Mouse (Mus musculus) layer of hippocampus, adult 11-12 months (tissue): ENCODE measurements around the gene Dlgap1.

Experiments
- DNase-seq: peaks from one replicate; pipeline ENCODE4 v3.0.0; 2022; ENCODE audit warnings: low spot score

Dlgap1 gene

DNA sequence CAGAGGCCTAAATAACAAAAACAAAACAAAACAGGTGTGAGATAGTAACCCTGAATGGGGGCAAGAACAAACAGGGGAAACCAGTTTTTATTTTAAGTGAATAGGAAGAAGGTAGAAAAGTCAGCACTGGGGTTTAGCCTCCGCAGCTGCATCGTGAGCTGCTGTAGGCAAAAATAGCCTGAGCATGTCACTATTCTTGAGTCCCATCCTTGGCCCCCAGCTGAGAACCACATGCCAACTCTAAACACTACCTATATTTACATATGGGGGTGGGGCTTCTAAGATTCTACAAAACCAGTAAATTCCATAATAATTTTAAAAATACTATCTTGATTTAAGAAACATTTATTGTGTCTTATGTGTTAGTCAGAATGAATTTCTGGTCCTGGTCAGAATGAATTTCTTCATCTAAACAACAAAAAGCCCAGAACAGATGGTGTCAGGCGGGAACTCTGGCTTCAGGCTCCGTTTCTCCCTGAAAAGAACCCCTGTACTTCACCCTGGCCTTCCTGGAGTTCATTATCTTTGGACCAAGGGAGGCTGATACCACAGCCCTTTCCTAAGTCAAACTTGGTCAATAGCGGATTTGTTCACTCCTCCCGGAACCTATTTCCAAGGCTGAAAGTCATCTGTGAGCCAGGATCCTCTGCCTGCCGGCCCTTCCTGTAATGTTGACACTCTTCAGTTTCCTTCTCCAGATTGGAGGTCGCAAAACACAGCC, 494.1 kb downstream of the Dlgap1 start:
- DNase-seq = no peak

GRCm38 (mm10) chr17:70466413-70466812, 497.5 kb downstream of the Dlgap1 start:
- DNase-seq = no peak

DNA sequence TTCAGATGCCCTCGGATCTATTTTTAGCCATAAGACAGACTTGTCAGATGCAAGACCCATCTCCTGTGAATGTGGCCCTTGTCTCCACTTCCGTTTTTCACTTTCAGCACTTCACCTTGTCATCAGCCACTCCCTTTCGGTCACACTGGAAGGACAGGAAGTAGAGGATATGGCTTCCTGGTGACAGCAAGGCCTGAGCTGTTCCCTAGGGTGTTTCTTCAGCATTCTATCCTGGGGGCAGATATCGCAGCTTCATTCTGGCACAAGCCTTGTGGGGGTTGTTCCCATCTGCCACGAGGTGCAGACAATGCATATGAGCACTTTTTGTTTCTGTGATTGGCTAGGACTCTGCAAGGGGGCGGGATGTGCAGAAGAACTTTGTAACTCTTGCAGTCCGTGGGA, 502.1 kb downstream of the Dlgap1 start:
- peak; percentile 71 for DNase-seq

DNA sequence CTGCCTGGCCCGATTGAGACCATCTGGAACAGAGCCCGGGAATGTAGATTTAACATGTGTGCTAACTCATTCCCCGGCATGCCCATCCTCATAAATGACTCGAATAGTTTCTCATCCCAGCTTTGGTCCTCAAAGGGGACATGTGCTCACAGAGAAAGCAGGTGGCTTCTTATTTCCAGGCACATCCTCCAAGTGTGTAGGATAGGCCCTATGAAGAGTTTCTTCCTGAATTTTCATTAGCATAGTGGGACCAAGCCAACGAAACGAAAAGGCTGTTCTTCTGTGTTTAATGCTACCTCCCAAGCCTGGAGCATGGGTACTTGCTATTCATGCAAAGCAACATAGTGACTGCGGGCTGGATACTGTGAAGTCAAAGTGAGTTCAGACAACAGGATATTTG, 503.3 kb downstream of the Dlgap1 start:
- no peak for DNase-seq

DNA sequence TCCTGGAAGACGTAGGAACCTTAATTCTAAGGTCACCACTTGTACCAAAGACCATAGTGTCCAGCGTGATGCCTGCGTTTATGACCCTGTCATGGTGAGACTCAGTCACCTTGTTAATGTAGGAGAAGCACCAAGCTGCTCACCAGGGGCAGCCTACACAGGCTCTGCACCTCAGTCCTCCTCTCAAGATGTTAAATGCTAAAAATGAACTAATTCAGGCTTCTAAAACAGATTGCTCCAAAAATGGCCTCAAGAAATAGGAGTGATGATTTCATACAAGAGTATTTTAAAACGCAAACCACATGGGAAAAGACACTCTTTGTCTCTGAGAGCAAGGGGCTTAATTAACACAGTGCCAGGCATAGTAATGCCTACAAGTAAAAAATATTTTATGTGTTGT, 505.0 kb downstream of the Dlgap1 start:
- DNase-seq = no peak

- no peak for DNase-seq
Observed at GRCm38 (mm10) chr17:70483716-70484115, 514.8 kb downstream of the Dlgap1 start.

GRCm38 (mm10) chr17:70485668-70486067, 516.8 kb downstream of the Dlgap1 start:
- DNase-seq = no peak

- DNase-seq = no peak
Observed at GRCm38 (mm10) chr17:70486259-70486658, 517.4 kb downstream of the Dlgap1 start.

- no peak for DNase-seq
Observed at GRCm38 (mm10) chr17:70486831-70487230, 518.0 kb downstream of the Dlgap1 start.

DNA sequence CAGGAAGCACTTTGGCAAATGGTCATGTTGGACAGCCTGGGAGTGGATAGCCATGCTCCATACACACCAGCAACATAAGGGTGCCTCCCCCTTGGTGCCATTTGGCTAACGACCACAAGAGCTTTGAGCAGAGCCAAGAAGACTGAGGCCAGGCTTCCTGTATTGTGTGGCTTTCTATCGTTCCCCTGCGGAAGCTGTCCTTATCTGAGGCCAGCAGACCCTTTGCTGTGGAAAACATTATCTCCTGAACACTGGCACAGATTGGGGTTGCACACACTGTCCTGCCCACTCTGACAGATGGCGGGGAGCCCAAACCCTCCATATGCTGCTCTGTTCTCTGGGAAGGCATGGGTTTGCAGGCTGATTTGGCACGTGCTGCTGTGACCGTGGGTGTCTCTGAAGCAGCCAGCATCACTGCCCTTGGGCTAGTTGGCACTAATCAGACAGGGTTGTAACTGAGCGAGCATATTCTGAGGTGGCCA, 520.0 kb downstream of the Dlgap1 start:
- DNase-seq = peak; percentile 89

DNA sequence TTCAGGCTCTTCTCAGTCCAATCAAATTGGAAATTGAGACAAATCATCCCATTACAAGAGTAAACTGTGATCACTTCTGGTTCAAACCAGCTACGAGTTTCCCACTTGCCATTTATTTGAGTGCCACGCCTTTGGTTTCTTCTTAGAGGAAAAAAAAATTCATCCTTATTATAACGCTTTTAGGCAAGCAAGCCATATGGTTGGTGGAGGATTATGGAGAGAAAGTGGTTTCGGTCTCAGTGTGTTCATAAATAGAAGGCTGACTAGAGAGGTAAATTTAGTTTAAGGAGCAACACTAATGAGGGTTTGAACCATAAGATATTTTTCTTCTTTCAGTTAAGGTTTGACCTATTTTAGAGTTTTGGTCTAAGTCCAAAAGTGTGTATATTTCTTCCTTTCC, 522.7 kb downstream of the Dlgap1 start:
- no peak for DNase-seq

DNA sequence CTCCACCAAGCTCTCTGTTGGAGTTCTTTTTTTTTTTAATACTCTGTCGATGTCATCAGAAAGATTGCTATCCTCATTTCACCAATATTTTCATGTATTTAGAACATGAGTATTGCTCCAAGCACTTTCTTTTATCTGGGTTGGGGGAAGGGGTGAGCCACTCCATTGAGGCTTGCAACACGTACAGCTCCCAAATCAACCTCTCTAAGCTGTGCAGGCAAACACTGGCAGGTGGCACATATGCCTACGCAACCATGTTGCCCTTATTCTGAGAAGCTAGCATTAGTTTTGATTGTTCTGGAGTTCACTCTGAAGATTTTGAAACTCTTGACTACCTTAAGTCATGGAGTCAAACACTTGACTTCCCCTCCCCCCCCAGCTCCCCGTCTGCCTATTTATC, 525.5 kb downstream of the Dlgap1 start:
- DNase-seq = no peak

- DNase-seq = no peak
Observed at GRCm38 (mm10) chr17:70498256-70498655, 529.4 kb downstream of the Dlgap1 start.

- no peak for DNase-seq
Observed at GRCm38 (mm10) chr17:70501933-70502332, 533.1 kb downstream of the Dlgap1 start.

- no peak for DNase-seq
Observed at GRCm38 (mm10) chr17:70507759-70508158, 538.9 kb downstream of the Dlgap1 start.

DNA sequence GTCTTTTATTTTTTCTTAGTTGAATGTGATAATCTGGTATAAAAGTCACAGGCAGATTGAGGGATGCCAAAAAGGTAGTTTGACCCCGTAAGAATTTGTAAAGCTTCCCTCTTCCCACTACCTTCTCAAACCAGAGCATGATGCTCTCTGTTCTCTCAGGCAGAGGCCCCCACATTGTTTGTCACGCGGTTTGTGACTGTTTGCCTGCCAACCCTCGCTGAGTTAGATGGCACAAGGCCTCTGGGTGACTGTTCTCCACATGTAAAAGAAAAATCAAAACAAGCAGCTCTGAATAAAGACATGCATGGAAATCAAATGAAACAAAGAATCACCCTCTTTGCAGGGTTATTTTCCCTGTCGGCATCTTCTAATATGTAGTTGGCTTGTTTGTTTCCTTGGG, 541.6 kb downstream of the Dlgap1 start:
- no peak for DNase-seq

DNA sequence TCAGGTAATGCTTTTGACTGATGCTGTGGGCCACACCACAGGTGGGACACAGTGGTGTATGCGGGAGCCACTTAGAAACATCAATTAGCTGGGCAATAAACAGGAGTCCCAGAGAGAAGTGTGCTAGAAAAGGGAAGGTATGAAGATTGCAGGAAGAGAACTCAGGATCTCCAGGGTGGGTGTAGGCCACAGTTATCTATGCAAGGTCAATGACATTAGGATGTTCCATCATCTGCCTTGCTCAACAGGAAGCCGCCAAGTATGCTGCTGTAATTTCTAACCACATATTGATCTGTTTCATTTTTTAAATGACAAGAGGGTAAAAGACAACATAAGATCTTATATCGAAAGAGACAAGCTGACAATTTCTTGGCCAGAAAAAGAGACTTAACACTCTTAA, 542.5 kb downstream of the Dlgap1 start:
- DNase-seq = no peak

DNA sequence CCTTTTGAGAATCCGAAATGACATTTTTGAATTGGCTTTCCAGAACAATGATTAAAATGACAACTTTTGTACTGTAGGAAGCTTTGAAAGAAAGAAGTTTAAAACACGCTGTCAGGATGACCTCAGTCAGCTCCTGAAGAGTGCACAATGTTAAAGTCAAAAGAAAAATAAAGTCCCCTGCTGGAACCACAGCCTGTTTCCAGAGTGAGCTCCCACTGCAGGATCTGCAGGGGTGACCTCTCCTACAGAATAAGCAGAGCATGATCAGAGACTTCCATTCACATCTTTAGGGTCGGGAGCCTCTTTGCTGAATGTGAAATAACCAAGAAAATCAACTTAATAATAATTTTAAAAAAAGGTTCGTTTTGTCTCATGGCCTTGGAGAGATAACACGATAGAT, 544.9 kb downstream of the Dlgap1 start:
- no peak for DNase-seq

- no peak for DNase-seq
Observed at GRCm38 (mm10) chr17:70516506-70516905, 547.6 kb downstream of the Dlgap1 start.

- no peak for DNase-seq
Observed at GRCm38 (mm10) chr17:70517333-70517732, 548.5 kb downstream of the Dlgap1 start.

DNA sequence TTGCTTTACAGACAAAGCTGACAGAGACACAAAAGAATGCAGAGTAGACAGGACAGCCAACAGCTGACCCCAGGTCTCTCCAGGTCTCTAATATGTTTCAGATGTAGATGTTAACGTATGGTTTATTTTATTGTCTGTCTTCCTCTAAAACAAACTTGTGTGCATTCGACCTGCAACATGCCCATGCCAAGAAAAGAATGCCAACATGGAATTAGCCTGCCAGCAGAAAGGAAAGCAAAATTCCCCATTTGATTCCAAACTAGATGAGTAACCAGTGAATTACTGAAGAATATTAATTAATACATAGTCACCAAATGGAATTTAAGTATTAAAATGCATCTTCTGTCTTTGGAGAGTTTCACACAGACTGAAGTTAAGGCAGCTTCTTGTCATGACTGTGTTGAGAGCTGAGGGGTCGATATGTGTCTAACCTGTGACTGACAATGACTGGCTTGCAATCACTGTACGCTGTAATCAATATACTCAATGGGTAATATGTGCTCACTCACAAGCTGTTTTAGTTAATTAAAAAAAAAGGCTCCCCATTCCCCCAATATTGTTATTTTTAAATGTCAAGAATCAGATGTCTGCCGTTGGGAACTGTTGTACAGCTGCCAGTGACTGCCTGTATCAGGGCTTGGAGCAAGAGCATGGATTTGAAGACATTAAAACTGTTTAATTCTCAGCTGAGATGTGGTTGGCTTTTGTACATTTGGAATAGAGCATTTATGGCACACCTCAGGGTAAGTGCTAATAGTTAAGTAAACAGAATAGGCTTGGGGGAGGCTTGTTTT, 552.4 kb downstream of the Dlgap1 start:
- peak; percentile 45 for DNase-seq

- DNase-seq = peak; percentile 47
Observed at GRCm38 (mm10) chr17:70521971-70522370, 553.1 kb downstream of the Dlgap1 start.

DNA sequence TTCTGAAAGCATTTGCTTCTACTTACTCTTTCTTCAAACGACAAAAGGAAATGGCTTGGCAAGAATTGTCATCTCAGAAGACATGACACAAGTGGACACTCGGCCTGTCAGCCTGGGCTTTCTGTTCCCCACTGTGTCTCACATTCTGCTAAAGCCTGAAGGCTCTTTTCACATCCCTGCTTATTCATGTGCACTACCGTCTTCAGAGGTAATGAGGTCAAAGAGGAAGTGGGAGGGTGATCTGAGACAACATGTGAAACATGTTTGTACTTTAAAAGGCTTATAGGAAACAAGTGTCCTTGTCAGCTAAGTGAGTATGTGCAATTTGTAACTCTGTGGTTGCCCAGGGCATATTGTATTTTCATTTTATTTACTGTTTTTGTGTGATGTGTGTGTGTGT, 557.1 kb downstream of the Dlgap1 start:
- DNase-seq = no peak
